Mouse (Mus musculus) stomach, embryonic 14.5 days (tissue): ENCODE data around the gene Iqsec1. TPM values are rescaled to one million over a fixed set of nuclear protein-coding genes. Genes with fewer than 3 reads are reported as not detected.

Source experiments
- ATAC-seq: fragments of 200-750 bp; cut with Nextera tagmentation; 2 replicates; pipeline ENCODE4 v1.8.0; 2017; ENCODE audit warnings: low read depth, moderate TSS enrichment; ENCODE audit not compliant: insufficient number of reproducible peaks, insufficient read depth, low FRiP score
- H3K27ac ChIP-seq: fragments of 300-500 bp; sonication (generic); 2 replicates; pipeline ENCODE4 v1.5.1; 2014; ENCODE audit warnings: mild to moderate bottlenecking, low read length, moderate library complexity, mixed read lengths
- H3K27me3 ChIP-seq: fragments of 300-500 bp; sonication (generic); 2 replicates; pipeline ENCODE4 v1.6.1; 2014; ENCODE audit warnings: low read length, control low read depth, mixed read lengths; ENCODE audit not compliant: control insufficient read depth, insufficient read depth
- H3K36me3 ChIP-seq: fragments of 300-500 bp; sonication (generic); 2 replicates; pipeline ENCODE4 v1.6.1; 2014; ENCODE audit warnings: mild to moderate bottlenecking, control low read depth, low read length, moderate library complexity, mixed read lengths; ENCODE audit not compliant: control insufficient read depth, insufficient read depth
- H3K4me1 ChIP-seq: fragments of 300-500 bp; sonication (generic); 2 replicates; pipeline ENCODE4 v1.6.1; 2014; ENCODE audit warnings: low read length, control low read depth, mixed read lengths; ENCODE audit not compliant: control insufficient read depth, insufficient read depth
- H3K4me2 ChIP-seq: fragments of 300-500 bp; sonication (generic); replicated peaks from 2 replicates; pipeline ENCODE4 v1.6.1; 2014; ENCODE audit warnings: low read depth, low read length, control low read depth
- H3K4me3 ChIP-seq: fragments of 300-500 bp; sonication (generic); 2 replicates; pipeline ENCODE4 v1.5.1; 2014; ENCODE audit warnings: low read depth, low read length, control low read depth
- H3K9ac ChIP-seq: fragments of 300-500 bp; sonication (generic); replicated peaks from 2 replicates; pipeline ENCODE4 v1.6.1; 2014; ENCODE audit warnings: low read depth, mild to moderate bottlenecking, control low read depth, low read length, moderate library complexity, mixed read lengths
- H3K9me3 ChIP-seq: fragments of 300-500 bp; sonication (generic); 2 replicates; pipeline ENCODE4 v1.6.1; 2016; ENCODE audit warnings: low read depth, low read length, control low read depth; ENCODE audit not compliant: control insufficient read depth
- WGBS: fragments of 180-500 bp; shearing (Covaris S2); extraction: QIAGEN DNeasy Blood & Tissue Kit; methylation state at CpG from one replicate; pipeline ENCODE4 v1.1.7; 2014; 5-methylcytosine and 5-hydroxymethylcytosine counted together
- microRNA-seq: library from miRNA; unstranded; fragments of <30 nt; microRNA quantifications from one replicate; pipeline ENCODE4, GENCODE M21; 2016
- polyA plus RNA-seq: library from polyadenylated mRNA; unstranded; fragments of >200 nt; fragmentation: Nextera tagmentation; extraction: Ambion mirVana; gene quantifications from 2 replicates; pipeline ENCODE4 v1.2.1, GENCODE M21; 2014

Gene Iqsec1
- polyA plus RNA-seq, 1 experiment from 2014 or later = 16.0 TPM

DNA sequence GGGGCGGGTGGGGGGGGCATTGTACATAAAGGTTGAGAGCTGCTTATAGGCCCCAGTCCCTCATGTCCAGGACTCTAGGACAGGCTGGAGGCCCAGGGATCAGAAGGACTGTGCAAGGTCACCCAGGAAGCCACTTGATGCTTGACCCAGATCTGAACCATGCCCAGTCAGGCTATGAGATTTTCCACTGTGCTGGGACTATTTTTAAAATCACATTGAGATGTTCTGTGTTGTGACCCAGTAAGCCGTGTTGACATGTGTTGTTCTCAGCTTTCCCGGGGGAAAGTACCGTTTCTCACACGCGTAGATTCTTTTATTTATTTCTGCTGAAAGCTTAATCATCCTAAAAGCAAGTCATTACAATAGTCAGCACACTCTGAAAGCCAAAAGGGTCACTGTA lies 372.5 kb downstream of the Iqsec1 start:
- Histone ChIP-seq H3K4me3 (no peak overlapping the region), H3K9me3 (no peaks in the 10 kb centered on the region), H3K27me3 (no peaks in the 10 kb centered on the region), H3K9ac (no peak overlapping the region), H3K4me2 (no peak overlapping the region), H3K4me1 (peaks cover under 1% of the 10 kb centered on the region; the same call in 1 of the 2 replicates), H3K27ac (no peak overlapping the region), H3K36me3 (no peaks in the 10 kb centered on the region)
- no peak for ATAC-seq
- 75% methylated on average over 6 of the region's 6 CpGs for WGBS

DNA sequence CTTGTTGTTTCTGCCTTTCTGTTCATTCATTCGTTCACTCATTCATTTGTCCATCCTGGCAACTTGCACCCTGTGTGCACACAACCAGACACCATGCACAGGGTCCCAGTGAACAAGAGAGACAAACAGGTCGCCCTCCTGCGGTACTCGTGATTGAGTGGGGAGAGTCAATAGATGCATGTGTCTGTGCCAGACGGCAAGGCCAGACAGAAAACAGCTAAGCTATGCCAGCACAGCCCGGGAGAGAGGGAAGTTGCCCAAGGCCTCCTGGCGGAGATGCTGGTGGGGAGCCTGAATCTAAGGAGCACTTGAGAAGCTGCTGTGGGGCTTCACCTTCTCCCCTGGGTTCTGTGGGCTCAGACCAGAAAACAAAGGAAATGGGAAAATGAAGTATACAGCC lies 373.1 kb downstream of the Iqsec1 start:
- ATAC-seq = no peak
- Histone ChIP-seq H3K27ac (no peak overlapping the region), H3K4me1 (no peaks in the 10 kb centered on the region), H3K27me3 (no peaks in the 10 kb centered on the region), H3K9ac (no peak overlapping the region), H3K4me3 (no peak overlapping the region), H3K36me3 (no peaks in the 10 kb centered on the region), H3K4me2 (no peak overlapping the region), H3K9me3 (no peaks in the 10 kb centered on the region)
- WGBS = 79% methylated on average over 7 of the region's 7 CpGs

DNA sequence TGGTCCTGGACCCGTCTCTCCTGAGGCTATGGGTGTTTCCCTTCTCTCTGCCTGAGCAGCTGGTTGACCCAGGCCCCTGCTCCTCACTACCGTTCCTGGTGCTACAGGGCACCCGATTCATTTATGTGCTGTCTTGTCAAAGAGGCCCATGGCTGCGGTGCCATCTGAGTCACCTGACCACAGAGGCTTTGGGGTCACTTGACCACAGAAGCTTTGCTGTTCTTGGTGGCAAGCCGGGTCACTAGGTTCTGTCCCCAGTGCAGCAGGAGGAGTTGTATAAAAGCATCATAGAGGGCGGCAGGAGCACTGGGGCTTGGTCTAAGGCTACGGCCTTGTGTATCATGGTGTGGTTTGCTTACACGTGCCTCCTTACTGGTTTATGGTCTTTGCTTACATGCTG lies 375.2 kb downstream of the Iqsec1 start:
- H3K4me2 ChIP-seq = no peak overlapping the region
- no peak overlapping the region for H3K9ac ChIP-seq
- no peaks in the 10 kb centered on the region for H3K27me3 ChIP-seq
- no peak for ATAC-seq
- no peaks in the 10 kb centered on the region for H3K9me3 ChIP-seq
- H3K27ac ChIP-seq = no peak overlapping the region
- H3K4me3 ChIP-seq = no peak overlapping the region
- 79% methylated on average over 8 of the region's 8 CpGs for WGBS
- H3K4me1 ChIP-seq = no peaks in the 10 kb centered on the region
- no peaks in the 10 kb centered on the region for H3K36me3 ChIP-seq

DNA sequence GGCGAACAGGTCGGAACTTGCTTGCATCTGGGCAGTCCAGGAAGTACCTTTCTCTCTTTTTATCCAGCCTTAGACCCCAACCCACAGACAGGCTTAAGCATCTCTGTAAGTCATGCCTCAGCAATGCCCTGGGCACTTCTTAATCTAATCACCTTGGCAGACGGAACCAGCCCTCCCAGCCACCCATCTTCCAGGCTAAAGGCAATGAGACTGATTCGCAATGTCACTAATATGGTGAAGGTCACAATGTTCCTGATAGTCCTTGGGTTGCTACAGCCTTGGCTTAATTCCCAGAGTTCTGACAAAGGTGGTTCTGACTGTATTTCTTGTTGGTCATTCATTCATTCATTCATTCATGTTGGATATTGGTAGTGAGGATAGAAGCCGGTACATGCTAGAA lies 378.2 kb downstream of the Iqsec1 start:
- no peak for ATAC-seq
- Histone ChIP-seq H3K4me1 (0 out of 2 replicates have a peak, but pooled peaks cover 2% of the 10 kb centered on the region), H3K36me3 (no peaks in the 10 kb centered on the region), H3K9ac (no peak overlapping the region), H3K9me3 (no peaks in the 10 kb centered on the region), H3K4me3 (no peak overlapping the region), H3K27me3 (no peaks in the 10 kb centered on the region), H3K4me2 (no peak overlapping the region), H3K27ac (no peak overlapping the region)
- WGBS = 90% methylated on average over 5 of the region's 5 CpGs

DNA sequence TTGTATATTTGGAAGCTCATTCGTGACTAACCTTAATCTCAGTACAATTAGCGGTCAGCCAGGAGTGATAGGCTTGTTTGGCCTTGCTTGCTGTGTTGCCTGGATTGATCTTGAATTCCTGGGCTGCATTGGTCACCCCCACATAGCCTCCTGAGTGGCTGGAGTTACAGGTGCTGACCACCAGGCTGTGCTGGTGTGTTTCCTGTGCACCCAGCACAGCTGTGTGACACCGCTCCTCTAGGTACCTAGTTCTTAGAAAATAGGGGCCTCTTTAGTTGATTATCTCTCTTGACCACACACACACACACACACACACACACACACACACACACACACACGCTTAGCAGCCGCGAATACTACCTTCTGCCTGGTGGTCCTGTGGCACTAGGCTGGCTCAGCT lies 380.3 kb downstream of the Iqsec1 start:
- peak; percentile 15; the same call in 1 of the 2 replicates for ATAC-seq
- Histone ChIP-seq H3K4me2 (no peak overlapping the region), H3K4me3 (no peak overlapping the region), H3K36me3 (no peaks in the 10 kb centered on the region), H3K9me3 (no peaks in the 10 kb centered on the region), H3K27me3 (no peaks in the 10 kb centered on the region), H3K4me1 (0 out of 2 replicates have a peak, but pooled peaks cover 2% of the 10 kb centered on the region), H3K9ac (no peak overlapping the region), H3K27ac (no peak overlapping the region)
- WGBS = 58% methylated on average over 6 of the region's 6 CpGs

DNA sequence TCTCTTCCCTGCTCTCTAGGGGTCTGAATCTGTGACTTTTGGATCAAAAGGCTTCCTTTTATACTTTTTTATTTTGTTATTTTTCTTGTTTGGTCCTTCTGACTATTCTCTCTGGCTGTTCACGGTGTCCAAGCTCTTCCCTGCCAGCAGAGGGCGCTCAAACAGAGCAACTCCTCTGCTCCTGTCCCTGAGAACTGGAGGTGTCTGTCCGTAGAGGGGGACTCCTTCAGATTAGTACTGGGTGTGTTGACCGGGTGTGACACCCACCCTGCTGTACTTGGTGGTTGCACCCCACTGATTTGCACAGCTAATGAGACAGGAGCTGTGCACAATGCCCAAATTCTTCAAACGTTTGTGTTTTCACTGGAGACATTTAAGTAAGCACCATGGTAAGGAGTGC lies 381.3 kb downstream of the Iqsec1 start:
- Histone ChIP-seq H3K36me3 (no peaks in the 10 kb centered on the region), H3K4me2 (no peak overlapping the region), H3K27ac (no peak overlapping the region), H3K4me1 (0 out of 2 replicates have a peak, but pooled peaks cover 2% of the 10 kb centered on the region), H3K27me3 (no peaks in the 10 kb centered on the region), H3K9me3 (no peaks in the 10 kb centered on the region), H3K9ac (no peak overlapping the region), H3K4me3 (no peak overlapping the region)
- no peak for ATAC-seq
- 14% methylated on average over 5 of the region's 5 CpGs for WGBS

DNA sequence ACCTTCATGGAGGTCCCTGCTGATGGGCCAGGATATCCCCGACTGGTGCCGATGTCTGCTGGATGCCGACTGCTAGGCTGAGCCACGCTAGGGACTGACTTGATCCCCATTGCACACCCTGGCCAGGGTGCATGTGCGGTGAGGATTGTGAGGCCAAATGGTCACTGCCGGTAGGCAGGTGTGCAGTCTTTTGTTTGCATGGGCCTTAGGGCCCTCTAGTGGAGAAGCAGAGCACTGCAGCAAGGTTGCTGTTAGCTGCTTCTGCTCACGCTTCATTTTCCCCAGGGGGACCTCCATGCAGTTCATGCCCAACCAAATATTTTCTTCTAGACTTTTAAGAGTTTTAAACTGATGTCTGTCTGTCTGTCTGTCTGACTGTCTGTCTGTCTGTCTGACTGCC lies 381.9 kb downstream of the Iqsec1 start:
- ATAC-seq = no peak
- WGBS = 25% methylated on average over 7 of the region's 7 CpGs
- H3K4me3 ChIP-seq = no peak overlapping the region
- no peaks in the 10 kb centered on the region for H3K27me3 ChIP-seq
- H3K27ac ChIP-seq = no peak overlapping the region
- no peak overlapping the region for H3K4me2 ChIP-seq
- no peaks in the 10 kb centered on the region for H3K9me3 ChIP-seq
- H3K36me3 ChIP-seq = no peaks in the 10 kb centered on the region
- H3K9ac ChIP-seq = no peak overlapping the region
- 0 out of 2 replicates have a peak, but pooled peaks cover 2% of the 10 kb centered on the region for H3K4me1 ChIP-seq

Small RNA genes lying within 50 kb of the gene (microRNA-seq; reads per million reads assigned to microRNA genes)
- gene Gm24816 = not detected

Other genes with a start within 250 kb of the Iqsec1 start
- 11.6 and 13.1 TPM in 2 replicates for gene Nup210, start 128.1 kb upstream of the Iqsec1 start, polyA plus RNA-seq
- gene Hdac11, start 168.0 kb upstream of the Iqsec1 start, polyA plus RNA-seq = 9.5 and 10.2 TPM in 2 replicates
- gene Fbln2, start 223.8 kb upstream of the Iqsec1 start, polyA plus RNA-seq = 35.5 and 41.9 TPM in 2 replicates